Mouse (Mus musculus) regulatory T cell (primary cell): ENCODE results near the gene Mecom.

ENCODE experiments used
- in situ Hi-C: fragments of 300-600 bp; cut with MboI, MseI; formaldehyde crosslinking; loops from one replicate; pipeline ENCODE4 v1.15.1; 2025; ENCODE audit warnings: high pct_unique_total_duplicates

Mecom gene

GRCm38 (mm10) chr3:30209131-30209530, 338.7 kb downstream of the Mecom start:
- in situ Hi-C loops, result no loop called here

GRCm38 (mm10) chr3:30207886-30208285, 339.9 kb downstream of the Mecom start:
- in situ Hi-C loops, result no loop called here

GRCm38 (mm10) chr3:30207431-30207830, 340.4 kb downstream of the Mecom start:
- in situ Hi-C loops, result no loop called here

GRCm38 (mm10) chr3:30206123-30206522, 341.7 kb downstream of the Mecom start:
- in situ Hi-C loops, result no loop called here

GRCm38 (mm10) chr3:30203764-30204163, 344.0 kb downstream of the Mecom start:
- in situ Hi-C loops, result no loop called here

GRCm38 (mm10) chr3:30198854-30199253, 349.0 kb downstream of the Mecom start:
- in situ Hi-C loops, result no loop called here

- in situ Hi-C loops, result no loop called here
These were observed 349.6 kb downstream of the Mecom start for GRCm38 (mm10) chr3:30198227-30198626.

- in situ Hi-C loops, result no loop called here
These were observed 352.6 kb downstream of the Mecom start for GRCm38 (mm10) chr3:30195186-30195585.

- in situ Hi-C loops, result no loop called here
These were observed 355.4 kb downstream of the Mecom start for GRCm38 (mm10) chr3:30192294-30193007.

GRCm38 (mm10) chr3:30189325-30189724, 358.5 kb downstream of the Mecom start:
- in situ Hi-C loops, result no loop called here

GRCm38 (mm10) chr3:30187812-30188469, 359.9 kb downstream of the Mecom start:
- in situ Hi-C loops, result no loop called here

GRCm38 (mm10) chr3:30181807-30182481, 365.9 kb downstream of the Mecom start:
- in situ Hi-C loops, result no loop called here

- in situ Hi-C loops, result no loop called here
These were observed 371.2 kb downstream of the Mecom start for GRCm38 (mm10) chr3:30176615-30177014.

GRCm38 (mm10) chr3:30173812-30174211, 374.0 kb downstream of the Mecom start:
- in situ Hi-C loops, result no loop called here

GRCm38 (mm10) chr3:30168396-30169186, 379.2 kb downstream of the Mecom start:
- in situ Hi-C loops, result no loop called here

- in situ Hi-C loops, result no loop called here
These were observed 380.8 kb downstream of the Mecom start for GRCm38 (mm10) chr3:30167027-30167426.

- in situ Hi-C loops, result no loop called here
These were observed 383.0 kb downstream of the Mecom start for GRCm38 (mm10) chr3:30164834-30165233.

- in situ Hi-C loops, result no loop called here
These were observed 384.4 kb downstream of the Mecom start for GRCm38 (mm10) chr3:30163390-30163789.

GRCm38 (mm10) chr3:30160961-30161670, 386.7 kb downstream of the Mecom start:
- in situ Hi-C loops, result no loop called here

- in situ Hi-C loops, result no loop called here
These were observed 387.5 kb downstream of the Mecom start for GRCm38 (mm10) chr3:30160346-30160745.

- in situ Hi-C loops, result no loop called here
These were observed 390.6 kb downstream of the Mecom start for GRCm38 (mm10) chr3:30157128-30157670.
